Mouse (Mus musculus): Measurements from ENCODE around the gene Tinagl1. TPM values are rescaled to one million over a fixed set of nuclear protein-coding genes. Genes with fewer than 3 reads are reported as not detected.

The Tinagl1 gene
- polyA plus RNA-seq, 1 experiment from 2014 or later: 12.5 TPM

DNA sequence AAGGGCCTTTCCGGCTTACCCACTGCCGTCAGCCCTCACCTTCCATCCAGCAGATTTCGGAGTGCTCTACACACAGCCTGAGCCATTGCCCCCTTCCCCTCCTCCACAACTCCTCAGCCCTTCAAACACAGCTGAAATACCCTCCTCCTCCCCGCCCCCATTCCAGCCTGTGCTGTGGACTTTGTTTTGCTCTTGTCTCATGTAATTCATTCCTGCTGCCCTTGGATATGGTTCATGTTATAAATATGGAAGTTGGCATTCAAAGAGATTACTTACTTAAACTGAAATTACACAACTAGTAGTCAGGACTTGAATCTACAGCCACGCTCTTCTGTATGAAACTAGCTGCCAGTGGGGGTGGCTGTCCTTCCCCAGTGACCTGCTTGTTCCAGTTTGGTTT is 51.9 kb downstream of the Tinagl1 start:
- no peak overlapping the region for H3K4me2 ChIP-seq (ENCODE audit: low read length)
- no peaks in the 10 kb centered on the region for H3K4me1 ChIP-seq (ENCODE audit: control insufficient read depth, insufficient read depth, low read depth, low read length)
- ATAC-seq: no peak
- peaks cover 27% of the 10 kb centered on the region for H3K36me3 ChIP-seq (ENCODE audit: control insufficient read depth, insufficient read depth, low read length)
- H3K27ac ChIP-seq (ENCODE audit: low read depth, low read length): no peak overlapping the region
- H3K4me3 ChIP-seq (ENCODE audit: low read length): no peak overlapping the region
- no peaks in the 10 kb centered on the region for H3K27me3 ChIP-seq (replicated peaks; ENCODE audit: control insufficient read depth, insufficient read depth, low read length)
- no peak overlapping the region for H3K9ac ChIP-seq (ENCODE audit: low read depth, low read length)
- WGBS: 92% methylated on average over 5 of the region's 5 CpGs
- no peaks in the 10 kb centered on the region for H3K9me3 ChIP-seq (ENCODE audit: control insufficient read depth, low read length)

DNA sequence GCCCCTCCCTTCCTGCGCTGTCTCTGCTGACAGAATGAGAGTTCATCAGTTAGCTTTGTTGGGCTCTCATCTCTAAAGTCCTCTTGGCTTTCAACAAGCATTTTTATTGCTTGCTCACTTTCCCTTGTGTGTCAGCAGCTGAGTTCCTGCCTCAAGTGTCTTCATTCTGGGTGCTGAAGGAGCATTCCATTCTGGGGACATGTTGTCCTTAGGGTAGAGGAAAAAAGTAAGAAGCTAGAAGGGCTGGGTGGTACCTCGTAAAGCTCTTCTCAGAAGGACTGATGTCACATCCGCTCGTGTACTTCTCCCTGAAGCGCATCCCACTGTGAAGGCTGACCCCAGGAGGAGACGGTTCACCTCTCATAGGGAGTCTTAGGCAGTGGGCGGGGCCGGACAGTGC is 53.4 kb downstream of the Tinagl1 start:
- Histone ChIP-seq H3K4me1 (ENCODE audit: control insufficient read depth, insufficient read depth, low read depth, low read length) (no peaks in the 10 kb centered on the region), H3K36me3 (ENCODE audit: control insufficient read depth, insufficient read depth, low read length) (peaks cover 22% of the 10 kb centered on the region), H3K4me2 (ENCODE audit: low read length) (no peak overlapping the region), H3K4me3 (ENCODE audit: low read length) (no peak overlapping the region), H3K9ac (ENCODE audit: low read depth, low read length) (no peak overlapping the region), H3K9me3 (ENCODE audit: control insufficient read depth, low read length) (no peaks in the 10 kb centered on the region), H3K27ac (ENCODE audit: low read depth, low read length) (no peak overlapping the region), H3K27me3 (replicated peaks; ENCODE audit: control insufficient read depth, insufficient read depth, low read length) (no peaks in the 10 kb centered on the region)
- no peak for ATAC-seq
- 74% methylated on average over 8 of the region's 8 CpGs for WGBS

DNA sequence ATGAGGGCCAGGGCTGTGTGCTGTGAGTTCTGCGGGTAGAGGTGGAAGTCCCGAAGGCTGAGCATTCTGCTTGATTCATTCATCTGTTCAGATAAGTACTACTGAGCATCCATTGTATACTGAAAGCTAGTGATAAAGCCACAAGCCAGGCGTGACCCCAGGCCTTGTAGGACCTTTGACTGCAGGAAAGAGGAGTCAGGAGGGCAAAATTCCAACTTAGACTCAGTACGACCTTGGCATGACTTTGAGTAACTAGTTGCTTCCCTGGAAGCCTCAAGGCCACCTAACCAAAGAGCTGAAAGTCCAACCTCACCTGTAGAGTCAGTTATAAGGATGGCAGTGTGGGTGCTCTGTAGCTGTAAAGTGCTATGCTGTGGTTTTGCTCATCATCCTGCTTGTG is 54.2 kb downstream of the Tinagl1 start:
- no peaks in the 10 kb centered on the region for H3K9me3 ChIP-seq (ENCODE audit: control insufficient read depth, low read length)
- 78% methylated on average over 4 of the region's 4 CpGs for WGBS
- no peak for ATAC-seq
- H3K27me3 ChIP-seq (replicated peaks; ENCODE audit: control insufficient read depth, insufficient read depth, low read length): no peaks in the 10 kb centered on the region
- no peak overlapping the region for H3K9ac ChIP-seq (ENCODE audit: low read depth, low read length)
- no peak overlapping the region for H3K4me3 ChIP-seq (ENCODE audit: low read length)
- peaks cover 17% of the 10 kb centered on the region for H3K36me3 ChIP-seq (ENCODE audit: control insufficient read depth, insufficient read depth, low read length)
- H3K4me1 ChIP-seq (ENCODE audit: control insufficient read depth, insufficient read depth, low read depth, low read length): no peaks in the 10 kb centered on the region
- no peak overlapping the region for H3K4me2 ChIP-seq (ENCODE audit: low read length)
- H3K27ac ChIP-seq (ENCODE audit: low read depth, low read length): no peak overlapping the region

Other genes starting within 250 kb of the Tinagl1 start
- gene Spocd1, start 245.9 kb downstream of the Tinagl1 start, polyA plus RNA-seq (2015; fragmentation: Nextera tagmentation; extraction: Ambion mirVana): not detected in 2 replicates
- 13.4 and 14.9 TPM in 2 replicates for gene Adgrb2, start 190.3 kb downstream of the Tinagl1 start, polyA plus RNA-seq (2015; fragmentation: Nextera tagmentation; extraction: Ambion mirVana)
- gene Col16a1, start 127.3 kb downstream of the Tinagl1 start, polyA plus RNA-seq (2015; fragmentation: Nextera tagmentation; extraction: Ambion mirVana): 11.8 and 16.2 TPM in 2 replicates
- gene Pef1, start 72.6 kb downstream of the Tinagl1 start, polyA plus RNA-seq (2015; fragmentation: Nextera tagmentation; extraction: Ambion mirVana): 69.0 and 71.3 TPM in 2 replicates
- 5.7 and 8.6 TPM in 2 replicates for gene Hcrtr1, start 35.8 kb downstream of the Tinagl1 start, polyA plus RNA-seq (2015; fragmentation: Nextera tagmentation; extraction: Ambion mirVana)
- gene Gm853, start 47.3 kb upstream of the Tinagl1 start, polyA plus RNA-seq (2015; fragmentation: Nextera tagmentation; extraction: Ambion mirVana): 1.3 and 1.4 TPM in 2 replicates
- gene Serinc2, start 104.1 kb upstream of the Tinagl1 start, polyA plus RNA-seq (2015; fragmentation: Nextera tagmentation; extraction: Ambion mirVana): 31.9 and 38.7 TPM in 2 replicates
- gene Fabp3, start 133.5 kb upstream of the Tinagl1 start, polyA plus RNA-seq (2015; fragmentation: Nextera tagmentation; extraction: Ambion mirVana): 291 and 339 TPM in 2 replicates
- gene Gm10570, start 133.6 kb upstream of the Tinagl1 start, polyA plus RNA-seq (2015; fragmentation: Nextera tagmentation; extraction: Ambion mirVana): 1.2 and 1.8 TPM in 2 replicates
- 81.0 and 85.4 TPM in 2 replicates for gene Zcchc17, start 184.8 kb upstream of the Tinagl1 start, polyA plus RNA-seq (2015; fragmentation: Nextera tagmentation; extraction: Ambion mirVana)
- gene Snrnp40, start 185.0 kb upstream of the Tinagl1 start, polyA plus RNA-seq (2015; fragmentation: Nextera tagmentation; extraction: Ambion mirVana): 81.1 and 90.0 TPM in 2 replicates

Data from hindbrain, embryonic 16.5 days (tissue).